Mouse (Mus musculus): Measurements from ENCODE around the gene Calm2. TPM values are rescaled to one million over a fixed set of nuclear protein-coding genes. Genes with fewer than 3 reads are reported as not detected.

Calm2 gene
- total and polyA plus RNA-seq, 2 experiments from 2014 or later, result 841 to 3,128 TPM

- no peaks in the 10 kb centered on the region for H3K9me3 ChIP-seq (ENCODE audit: low read length)
- H3K36me3 ChIP-seq (ENCODE audit: insufficient read depth, low read length), result no peaks in the 10 kb centered on the region
- H3K4me1 ChIP-seq (ENCODE audit: insufficient read depth, low read length), result peaks cover 37% of the 10 kb centered on the region
- H3K4me2 ChIP-seq (ENCODE audit: low read depth, low read length), result peak overlapping the region; percentile 38
- 12% methylated on average over 14 of the region's 14 CpGs for WGBS
- DNase-seq (ENCODE audit: low spot score) (peak; percentile 52), ATAC-seq (peak; percentile 41; the same call in 1 of the 2 replicates)
- no peak overlapping the region for H3K4me3 ChIP-seq (ENCODE audit: low read length)
- no peaks in the 10 kb centered on the region for H3K27me3 ChIP-seq (ENCODE audit: insufficient read depth, low read length)
- TF ChIP-seq CTCF (IDR thresholded peaks at IDR 0.05; ENCODE audit: low read depth), result no peak
- H3K27ac ChIP-seq, result peak overlapping the region; percentile 68
- 0 out of 2 replicates have a peak overlapping the region, but pooled peaks have one; percentile 7 for H3K9ac ChIP-seq (replicated peaks; ENCODE audit: low read length)
These were observed 13.3 kb upstream of the Calm2 start for GRCm38 (mm10) chr17:87459750-87460668.

GRCm38 (mm10) chr17:87458911-87459749, 12.4 kb upstream of the Calm2 start:
- Histone ChIP-seq H3K4me2 (ENCODE audit: low read depth, low read length) (peak overlapping the region; percentile 38), H3K4me1 (ENCODE audit: insufficient read depth, low read length) (peaks cover 37% of the 10 kb centered on the region), H3K36me3 (ENCODE audit: insufficient read depth, low read length) (no peaks in the 10 kb centered on the region), H3K9ac (replicated peaks; ENCODE audit: low read length) (0 out of 2 replicates have a peak overlapping the region, but pooled peaks have one; percentile 3), H3K4me3 (ENCODE audit: low read length) (no peak overlapping the region), H3K27me3 (ENCODE audit: insufficient read depth, low read length) (no peaks in the 10 kb centered on the region), H3K27ac (peak overlapping the region; percentile 68), H3K9me3 (ENCODE audit: low read length) (no peaks in the 10 kb centered on the region)
- peak; percentile 57 for DNase-seq (ENCODE audit: low spot score)
- no peak for TF ChIP-seq CTCF (IDR thresholded peaks at IDR 0.05; ENCODE audit: low read depth)
- WGBS, result 11% methylated on average over 13 of the region's 17 CpGs
- ATAC-seq, result peak; percentile 50

- no peak for ATAC-seq
- Histone ChIP-seq H3K9ac (replicated peaks; ENCODE audit: low read length) (no peak overlapping the region), H3K4me3 (ENCODE audit: low read length) (no peak overlapping the region), H3K4me2 (ENCODE audit: low read depth, low read length) (no peak overlapping the region), H3K27me3 (ENCODE audit: insufficient read depth, low read length) (no peaks in the 10 kb centered on the region), H3K4me1 (ENCODE audit: insufficient read depth, low read length) (peaks cover 37% of the 10 kb centered on the region), H3K9me3 (ENCODE audit: low read length) (no peaks in the 10 kb centered on the region), H3K27ac (peak overlapping the region; percentile 41; the same call in 1 of the 2 replicates), H3K36me3 (ENCODE audit: insufficient read depth, low read length) (no peaks in the 10 kb centered on the region)
- DNase-seq (ENCODE audit: low spot score), result no peak
- TF ChIP-seq CTCF (IDR thresholded peaks at IDR 0.05; ENCODE audit: low read depth), result no peak
- WGBS, result 35% methylated on average over 7 of the region's 7 CpGs
These were observed 11.2 kb upstream of the Calm2 start for GRCm38 (mm10) chr17:87457961-87458360.

GRCm38 (mm10) chr17:87454121-87454520, 7.4 kb upstream of the Calm2 start:
- TF ChIP-seq CTCF (IDR thresholded peaks at IDR 0.05; ENCODE audit: low read depth), result no peak
- 91% methylated on average over 3 of the region's 3 CpGs for WGBS
- DNase-seq (ENCODE audit: low spot score) (no peak), ATAC-seq (no peak)
- Histone ChIP-seq H3K36me3 (ENCODE audit: insufficient read depth, low read length) (no peaks in the 10 kb centered on the region), H3K9ac (replicated peaks; ENCODE audit: low read length) (no peak overlapping the region), H3K4me3 (ENCODE audit: low read length) (no peak overlapping the region), H3K4me1 (ENCODE audit: insufficient read depth, low read length) (peaks cover 15% of the 10 kb centered on the region), H3K27me3 (ENCODE audit: insufficient read depth, low read length) (no peaks in the 10 kb centered on the region), H3K27ac (no peak overlapping the region), H3K9me3 (ENCODE audit: low read length) (no peaks in the 10 kb centered on the region), H3K4me2 (ENCODE audit: low read depth, low read length) (no peak overlapping the region)

- H3K27ac ChIP-seq, result no peak overlapping the region
- H3K9ac ChIP-seq (replicated peaks; ENCODE audit: low read length), result no peak overlapping the region
- no peak for ATAC-seq
- no peak for TF ChIP-seq CTCF (IDR thresholded peaks at IDR 0.05; ENCODE audit: low read depth)
- DNase-seq (ENCODE audit: low spot score), result no peak
- H3K4me2 ChIP-seq (ENCODE audit: low read depth, low read length), result no peak overlapping the region
- 86% methylated on average over 7 of the region's 7 CpGs for WGBS
- no peaks in the 10 kb centered on the region for H3K27me3 ChIP-seq (ENCODE audit: insufficient read depth, low read length)
- no peaks in the 10 kb centered on the region for H3K36me3 ChIP-seq (ENCODE audit: insufficient read depth, low read length)
- 0 out of 2 replicates have a peak, but pooled peaks cover 8% of the 10 kb centered on the region for H3K4me1 ChIP-seq (ENCODE audit: insufficient read depth, low read length)
- H3K9me3 ChIP-seq (ENCODE audit: low read length), result no peaks in the 10 kb centered on the region
- H3K4me3 ChIP-seq (ENCODE audit: low read length), result no peak overlapping the region
These were observed 6.6 kb upstream of the Calm2 start for GRCm38 (mm10) chr17:87453336-87453735.

- DNase-seq (ENCODE audit: low spot score) (no peak), ATAC-seq (no peak)
- Histone ChIP-seq H3K36me3 (ENCODE audit: insufficient read depth, low read length) (no peaks in the 10 kb centered on the region), H3K4me2 (ENCODE audit: low read depth, low read length) (no peak overlapping the region), H3K4me1 (ENCODE audit: insufficient read depth, low read length) (peaks cover 5% of the 10 kb centered on the region; the same call in 1 of the 2 replicates), H3K4me3 (ENCODE audit: low read length) (no peak overlapping the region), H3K9ac (replicated peaks; ENCODE audit: low read length) (no peak overlapping the region), H3K27ac (no peak overlapping the region), H3K9me3 (ENCODE audit: low read length) (no peaks in the 10 kb centered on the region), H3K27me3 (ENCODE audit: insufficient read depth, low read length) (no peaks in the 10 kb centered on the region)
- TF ChIP-seq CTCF (IDR thresholded peaks at IDR 0.05; ENCODE audit: low read depth), result no peak
- WGBS, result 81% methylated on average over 8 of the region's 8 CpGs
These were observed 2.1 kb upstream of the Calm2 start for GRCm38 (mm10) chr17:87448881-87449280.
